Mouse (Mus musculus): ENCODE results near the gene Atf3.
A peak's percentile ranks its signal among the peaks of the same experiment; 100 is the strongest.

Gene Atf3

DNA sequence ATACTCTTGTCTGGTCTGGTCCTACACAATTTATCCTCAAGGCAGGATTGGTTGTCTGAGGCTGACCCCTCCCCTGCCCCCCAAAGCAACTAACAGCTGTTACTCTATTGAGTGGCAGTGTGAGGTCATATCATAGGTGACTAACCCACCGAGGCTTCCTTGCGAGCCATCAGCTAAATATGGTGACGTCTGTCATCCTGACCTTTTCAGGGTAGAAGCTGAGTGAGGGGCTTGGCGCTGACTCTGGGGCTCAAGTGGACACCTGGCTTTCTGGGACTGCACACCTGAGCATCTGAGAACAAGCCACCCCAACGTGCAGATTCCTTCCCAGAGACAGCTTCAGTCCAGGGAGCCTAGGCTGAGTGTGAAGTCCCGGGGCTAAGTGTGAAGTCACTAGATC is at the start of gene Atf3:
Gene Atf3, minus strand, starts transcription at position 101 of the 400 bp plus-strand sequence.
- no peak for DNase-seq

DNA sequence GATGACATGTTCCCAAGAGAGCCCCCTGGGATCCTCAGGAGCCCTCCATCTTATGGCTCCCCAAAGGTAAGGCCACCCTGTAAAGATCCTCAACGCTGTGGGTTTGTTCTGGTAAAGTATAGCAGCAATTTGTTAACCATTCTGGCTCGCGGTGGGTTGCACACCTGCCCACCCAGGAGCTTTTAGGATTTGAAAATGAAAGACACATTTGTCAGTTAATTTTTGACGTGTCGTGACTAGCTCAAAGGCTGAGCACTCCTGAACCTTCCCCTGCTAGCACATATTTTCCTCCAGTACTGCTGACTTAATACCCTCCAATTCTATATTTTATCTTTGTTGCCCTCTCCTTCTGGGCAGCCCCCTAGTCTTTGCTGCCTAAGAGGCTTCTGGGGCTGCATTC is 49.3 kb upstream of the Atf3 start:
- no peak for DNase-seq

DNA sequence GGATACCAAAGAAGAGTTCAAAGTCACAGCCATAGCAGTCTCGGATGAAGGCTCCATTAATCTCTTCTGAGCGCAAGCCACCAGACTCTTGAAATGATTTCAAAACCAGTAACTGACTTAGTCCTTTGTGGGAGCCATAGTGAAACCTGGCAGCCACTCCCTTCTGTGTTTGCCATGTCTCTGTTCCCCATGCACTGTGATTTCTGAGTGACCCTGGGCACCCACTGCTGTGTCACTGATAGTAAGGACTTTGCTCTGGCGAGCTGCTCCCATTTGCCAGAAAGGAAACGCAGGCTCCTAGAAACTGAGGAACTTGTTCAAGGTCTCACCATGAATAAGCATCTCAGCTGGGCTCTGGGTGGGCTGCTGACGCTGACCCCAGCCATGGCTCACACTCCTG is 45.6 kb upstream of the Atf3 start:
- DNase-seq, result no peak

DNA sequence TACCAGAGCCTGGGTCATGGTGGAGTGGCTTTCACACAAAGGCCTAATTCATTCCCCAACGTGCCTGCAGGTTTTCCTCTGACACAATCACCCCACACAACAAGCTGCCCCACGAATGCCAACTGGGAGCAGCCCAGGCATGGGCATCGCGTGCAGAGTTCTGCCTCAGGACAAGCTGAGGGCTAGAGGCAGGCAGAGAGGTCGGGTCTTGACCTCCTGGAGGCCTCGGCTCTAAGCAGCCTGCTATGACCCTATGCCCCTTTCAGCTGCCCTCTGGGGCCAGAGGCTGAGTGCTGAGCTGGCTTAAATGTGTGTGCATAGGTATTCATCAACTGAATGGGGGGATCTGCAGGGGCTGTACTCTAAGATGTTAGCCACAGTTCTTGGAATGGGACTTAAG is 44.0 kb upstream of the Atf3 start:
- DNase-seq, result no peak

DNA sequence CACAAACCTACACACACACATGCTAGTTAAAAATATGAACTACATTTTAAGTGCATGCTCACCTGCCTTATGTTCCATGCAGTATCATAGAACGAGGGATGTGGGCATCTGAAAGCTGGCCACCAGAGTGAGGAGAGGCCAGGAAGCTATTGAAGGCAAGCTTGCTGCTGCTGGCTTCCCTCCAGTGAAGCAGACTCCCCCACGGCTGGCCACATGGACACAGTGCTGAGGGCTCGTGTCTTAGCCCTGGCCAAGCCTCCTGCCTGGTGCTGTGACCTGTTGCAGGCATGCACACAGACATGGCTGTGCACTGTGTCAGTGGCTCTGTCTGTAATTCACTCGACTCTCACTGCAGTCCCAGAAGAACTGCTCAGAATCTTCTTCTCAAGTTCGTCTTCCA is 41.8 kb upstream of the Atf3 start:
- no peak for DNase-seq

DNA sequence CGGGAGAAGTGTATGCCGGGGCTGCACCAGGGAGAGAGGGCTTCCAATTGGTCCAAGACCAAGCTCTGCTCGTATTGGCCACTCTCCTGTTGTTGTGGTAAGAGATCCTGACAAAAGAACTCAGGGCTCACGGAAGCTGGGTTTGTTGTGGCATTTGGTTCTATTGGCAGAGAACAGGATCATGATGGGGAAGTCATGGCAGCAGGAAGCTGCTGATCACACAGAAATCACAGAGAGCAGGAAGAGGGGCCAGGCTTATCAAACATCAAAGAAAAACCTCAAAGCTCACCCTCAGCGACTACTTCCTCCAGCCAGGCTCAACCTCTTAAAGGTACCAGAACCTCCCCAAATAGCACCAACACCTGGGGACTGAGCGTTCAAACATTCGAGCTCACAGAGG is 41.3 kb upstream of the Atf3 start:
- DNase-seq, result no peak

DNA sequence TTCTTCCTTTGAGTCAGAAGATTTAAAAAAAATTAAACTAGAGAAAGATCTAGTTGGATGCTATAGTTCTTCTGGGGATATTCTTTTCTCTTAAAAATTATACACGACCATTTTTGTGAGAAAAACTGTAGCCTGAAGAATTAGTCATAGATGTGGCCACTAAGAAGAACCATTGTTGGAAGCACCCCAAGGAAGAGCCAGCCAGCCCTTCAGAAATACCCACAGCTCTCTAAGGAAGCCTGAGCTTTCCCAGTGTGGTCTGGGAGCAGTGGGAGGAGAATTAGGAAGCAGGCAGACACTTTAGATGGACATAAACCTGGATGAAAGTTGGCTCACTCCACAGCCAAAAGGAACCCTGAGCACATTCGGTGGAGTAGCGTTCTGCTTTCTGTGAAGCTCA is 40.7 kb upstream of the Atf3 start:
- no peak for DNase-seq

DNA sequence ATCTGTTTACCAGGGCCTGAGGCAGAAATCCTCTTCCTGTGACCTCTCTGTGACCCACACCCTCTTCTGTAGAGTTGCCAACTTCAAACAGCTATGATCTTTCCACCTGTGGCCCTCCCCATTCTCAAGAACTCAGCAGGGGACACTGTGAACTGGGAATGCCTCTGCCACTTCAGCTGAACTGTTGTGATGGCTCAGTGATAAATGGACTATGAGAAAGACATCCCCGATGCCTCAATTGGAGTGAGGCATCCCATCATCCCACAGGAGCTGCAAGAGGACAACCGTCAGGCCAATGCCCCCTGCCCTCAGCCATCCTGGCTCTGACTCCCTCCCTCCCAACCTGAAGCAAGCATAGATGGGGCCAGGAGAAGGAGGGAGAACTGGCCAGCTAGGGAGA is 40.1 kb upstream of the Atf3 start:
- DNase-seq, result no peak

DNA sequence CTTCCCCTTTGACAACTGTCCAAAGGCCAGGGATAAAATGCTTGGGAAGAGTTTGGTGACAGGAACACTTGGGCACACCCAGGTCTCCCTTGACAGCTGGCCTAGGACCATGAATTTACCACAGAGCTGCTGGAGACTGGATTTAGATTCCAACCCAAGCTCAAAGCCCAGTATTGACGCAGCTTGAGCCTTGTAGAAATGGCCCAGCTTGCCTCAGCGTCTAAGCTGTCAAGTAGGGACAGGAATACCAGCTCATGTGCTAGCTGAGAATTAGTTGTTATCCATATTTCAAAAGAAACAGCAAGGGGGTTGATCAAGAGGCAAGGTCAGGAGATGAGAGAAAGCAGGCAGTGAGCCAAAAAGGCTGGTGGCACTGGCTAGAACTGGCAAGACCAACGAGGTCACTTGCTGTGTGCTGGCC is 39.5 kb upstream of the Atf3 start:
- no peak for DNase-seq

DNA sequence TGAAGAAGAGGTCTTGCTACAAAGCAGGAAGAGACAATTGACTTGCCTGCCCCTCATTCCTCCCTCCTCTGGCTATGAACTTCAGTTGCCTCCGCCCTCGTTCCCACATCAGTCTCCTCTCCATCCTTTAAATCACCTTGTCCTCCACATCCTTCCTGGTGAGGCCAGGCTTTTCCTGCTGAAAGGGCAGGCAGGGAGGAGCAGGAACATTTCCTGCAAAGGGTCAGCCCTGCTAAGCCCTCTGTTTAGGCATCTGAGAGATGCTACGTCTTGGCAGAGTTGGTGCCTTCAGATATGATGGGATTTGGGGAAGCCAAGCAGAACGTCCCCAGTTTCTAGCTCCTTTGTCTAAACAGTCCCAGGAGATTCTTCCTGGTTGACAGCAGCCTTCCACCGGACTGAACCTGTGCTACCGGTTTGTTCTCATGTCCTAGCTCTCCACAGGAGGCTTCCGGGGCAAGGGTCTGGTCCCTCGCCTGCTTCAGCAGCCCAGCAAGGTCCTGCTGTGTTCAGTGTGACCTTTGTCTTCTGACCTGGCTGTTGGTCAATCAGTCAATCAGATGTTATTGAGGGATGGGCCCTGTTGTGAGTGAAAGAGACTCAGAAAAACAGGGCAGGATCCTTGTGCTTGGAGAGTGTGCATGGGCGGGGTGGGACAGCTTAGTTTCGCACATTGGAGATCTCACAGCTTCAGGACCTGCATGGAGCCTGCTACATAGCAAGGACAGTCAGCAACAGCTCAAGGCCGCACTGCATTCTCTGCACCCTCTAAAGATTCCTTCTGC is 38.9 kb upstream of the Atf3 start:
- DNase-seq, result no peak

DNA sequence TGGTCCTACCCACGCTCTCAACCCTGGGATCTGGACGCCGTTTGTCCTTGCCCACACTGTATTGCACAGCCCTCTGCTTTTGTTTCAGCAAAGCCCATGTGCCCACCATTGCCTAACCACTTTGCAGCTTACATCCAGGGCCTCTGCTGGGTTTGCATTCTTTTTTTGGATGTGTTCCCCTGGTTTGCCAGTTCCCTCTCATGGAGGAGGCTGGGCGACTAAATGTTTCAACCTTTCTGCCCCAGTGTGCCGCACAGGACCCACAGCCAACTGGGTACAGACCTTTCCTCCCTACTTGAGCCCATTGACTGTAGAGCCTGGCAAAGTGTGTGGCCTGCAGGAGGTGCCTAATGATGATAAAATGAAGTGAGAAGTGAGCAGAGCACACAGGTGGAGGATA is 38.3 kb upstream of the Atf3 start:
- DNase-seq, result no peak

DNA sequence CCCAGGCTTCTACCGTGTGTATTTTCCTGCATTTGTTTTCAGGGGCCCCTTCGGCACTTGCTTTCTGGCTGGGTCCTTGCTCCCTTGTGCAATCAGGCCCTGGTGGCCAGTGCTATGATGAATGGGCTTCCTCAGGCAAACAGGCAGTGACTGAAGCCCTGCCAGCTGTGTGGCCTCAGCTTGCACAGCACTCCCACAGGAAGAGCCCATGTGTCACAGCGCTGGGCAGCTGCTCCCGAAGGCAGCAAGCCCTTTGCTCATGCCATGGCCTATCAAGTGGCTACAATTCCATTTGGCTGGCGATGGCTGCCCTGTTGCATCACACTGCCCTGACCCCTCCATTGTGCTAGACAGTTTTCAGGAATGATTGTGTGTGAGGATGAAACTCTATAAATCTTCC is 36.6 kb upstream of the Atf3 start:
- no peak for DNase-seq

DNA sequence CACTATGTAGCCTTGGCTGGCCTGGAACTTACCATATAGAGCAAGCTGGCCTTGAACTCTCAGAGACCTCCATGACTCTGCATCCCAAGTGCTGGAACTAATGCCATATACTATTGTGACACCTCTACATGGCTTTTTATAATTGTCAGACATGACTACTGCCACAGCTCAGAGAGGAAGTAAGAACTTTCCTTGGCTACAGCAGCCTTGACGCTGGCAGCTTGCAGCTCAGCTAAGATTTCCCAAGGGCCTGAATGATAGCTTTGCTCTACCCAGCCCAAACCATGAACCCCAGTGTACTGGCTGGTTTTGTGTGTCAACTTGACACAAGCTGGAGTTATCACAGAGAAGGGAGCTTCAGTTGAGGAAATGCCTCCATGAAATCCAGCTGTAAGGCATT is 35.8 kb upstream of the Atf3 start:
- DNase-seq, result no peak

DNA sequence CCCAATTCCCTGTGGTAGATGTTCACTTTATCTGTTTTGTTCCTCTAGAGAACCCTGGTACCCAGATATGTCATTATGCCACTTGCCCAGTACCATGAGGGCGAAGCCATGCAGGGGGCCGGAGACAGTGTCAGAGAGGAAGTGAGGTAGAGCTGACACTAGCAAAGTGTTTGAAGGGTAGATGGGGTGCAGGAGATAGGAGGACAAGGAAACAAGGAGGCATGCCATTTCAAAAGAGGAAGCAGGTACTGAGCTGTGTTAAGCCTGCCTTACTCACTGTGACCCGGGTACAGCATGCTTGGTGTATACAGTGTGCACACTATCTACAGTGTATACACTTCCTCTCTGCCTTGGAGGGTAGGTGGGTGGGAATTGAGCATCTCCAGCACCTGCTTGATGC is 32.1 kb upstream of the Atf3 start:
- no peak for DNase-seq

DNA sequence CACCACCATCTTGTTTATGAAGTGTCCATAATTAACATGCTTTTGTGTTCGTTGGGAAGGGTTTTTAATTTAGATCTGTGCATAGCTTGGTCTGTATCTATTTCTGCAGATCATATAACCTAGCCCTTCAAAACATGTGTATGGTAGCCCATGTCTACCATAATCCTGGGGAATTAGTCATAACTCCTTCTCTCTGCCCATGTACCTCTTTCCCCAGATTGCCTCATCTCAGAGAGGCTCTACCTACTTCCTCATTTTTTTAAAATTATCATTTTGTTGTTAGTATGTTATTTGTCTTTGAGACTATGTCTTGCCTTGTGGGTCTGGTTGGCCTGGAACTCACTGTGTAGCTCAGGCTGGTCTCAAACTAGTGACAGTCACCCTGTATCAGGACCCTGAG is 30.6 kb upstream of the Atf3 start:
- no peak for DNase-seq

DNA sequence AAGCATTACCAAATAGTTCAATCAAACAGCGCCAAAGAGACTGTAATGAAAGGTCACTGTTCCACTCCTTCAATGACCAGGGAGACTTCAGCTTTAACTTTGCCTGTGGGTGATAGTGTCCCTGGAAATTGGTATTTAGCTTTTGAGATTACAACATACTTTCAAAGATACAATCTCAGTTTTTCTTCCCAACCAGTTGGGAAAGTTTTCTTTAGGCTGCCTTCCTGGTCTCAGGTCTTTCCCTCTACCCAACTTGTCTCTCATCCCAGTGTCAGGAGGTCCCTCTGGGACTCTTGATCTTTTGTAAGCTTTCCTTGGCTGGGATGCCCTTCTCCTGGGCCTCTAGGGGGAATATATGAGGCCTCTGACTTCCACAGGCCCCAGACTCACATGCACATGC is 29.7 kb upstream of the Atf3 start:
- no peak for DNase-seq

DNA sequence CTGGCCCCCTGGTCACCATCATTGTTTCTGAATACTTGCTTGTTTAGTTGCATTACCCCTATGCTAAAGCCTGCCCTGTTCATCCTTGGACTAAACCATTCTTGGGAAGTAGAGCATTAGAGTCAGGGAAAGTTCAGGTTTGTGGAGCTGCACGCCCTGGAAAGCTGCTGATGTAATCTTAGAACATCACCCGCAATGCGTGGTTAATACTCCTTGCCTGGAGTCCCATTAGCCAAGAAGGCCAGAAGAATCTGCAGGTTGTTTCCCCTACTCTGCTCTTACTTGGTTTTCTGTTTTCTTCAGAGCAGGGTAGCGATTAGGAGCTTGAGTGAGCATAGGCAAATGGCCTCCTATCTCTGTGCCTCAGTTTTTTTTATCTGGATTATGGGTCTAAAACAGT is 26.0 kb upstream of the Atf3 start:
- DNase-seq, result no peak

DNA sequence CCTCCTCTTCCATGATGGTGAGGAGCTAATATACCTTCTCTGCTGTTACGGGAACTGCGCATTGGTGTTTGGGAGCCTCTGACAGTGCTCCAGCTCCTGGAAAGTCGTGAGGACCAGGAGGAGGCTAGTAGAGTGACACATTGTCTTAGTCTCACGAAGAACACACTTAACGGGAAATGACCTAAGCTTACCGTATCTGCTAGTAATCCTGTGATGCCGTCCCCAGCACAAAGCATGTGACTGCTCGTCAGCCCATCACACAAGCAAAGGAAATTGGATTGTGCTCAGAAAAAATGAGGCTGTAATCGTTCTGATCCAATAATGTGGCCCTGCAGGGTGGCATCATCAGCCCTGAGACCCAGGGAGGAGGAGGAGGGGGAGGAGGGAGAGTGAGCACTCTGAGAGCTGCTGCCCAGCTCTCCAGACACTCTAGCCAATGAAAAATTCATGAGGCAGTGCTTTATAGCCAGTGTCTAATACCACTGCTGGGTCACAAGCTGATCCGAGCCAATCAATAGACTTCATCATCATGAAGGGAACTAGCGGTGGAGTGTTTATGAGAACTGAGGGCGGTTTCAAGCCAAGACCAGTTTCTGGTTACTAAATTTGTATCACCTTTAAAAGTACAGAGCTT is 24.3 kb upstream of the Atf3 start:
- DNase-seq, result no peak

DNA sequence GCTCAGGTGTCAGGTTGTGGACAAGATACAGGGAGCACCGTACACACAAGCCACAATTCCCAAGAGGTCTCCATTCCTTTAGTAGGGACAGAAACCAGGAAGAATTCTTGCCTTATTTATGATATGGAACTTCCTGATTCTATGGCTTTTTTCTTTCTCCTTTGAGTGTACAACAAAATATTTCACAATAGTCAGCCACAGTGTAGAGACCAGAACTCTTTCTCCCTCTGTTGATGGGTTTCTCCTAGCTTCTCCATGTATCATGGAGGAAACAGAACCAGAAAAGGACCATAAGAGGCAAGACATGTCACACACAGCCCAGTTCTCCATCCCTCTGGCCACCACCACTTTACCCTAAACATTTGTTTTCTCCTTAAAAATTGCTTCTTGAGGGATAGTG is 23.7 kb upstream of the Atf3 start:
- DNase-seq, result no peak

DNA sequence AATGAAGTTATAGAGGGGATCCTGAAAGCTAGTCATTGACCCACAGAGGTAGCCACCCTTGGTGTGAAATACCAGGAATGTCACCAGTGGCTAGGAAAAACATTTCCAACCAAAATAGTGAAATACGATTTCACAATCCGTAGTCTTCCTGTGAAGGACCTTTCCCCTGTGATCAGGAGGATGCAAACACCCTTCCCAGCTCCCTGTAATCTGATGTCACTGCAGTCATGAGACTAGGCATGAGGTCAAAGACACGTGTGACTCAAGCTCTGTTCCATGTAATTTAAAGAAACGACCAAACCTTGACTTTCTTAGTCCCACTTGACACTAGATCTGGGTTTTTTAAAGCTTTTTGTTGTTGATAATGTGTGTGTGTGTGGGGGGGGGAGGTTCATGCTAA is 21.8 kb upstream of the Atf3 start:
- DNase-seq, result no peak

DNA sequence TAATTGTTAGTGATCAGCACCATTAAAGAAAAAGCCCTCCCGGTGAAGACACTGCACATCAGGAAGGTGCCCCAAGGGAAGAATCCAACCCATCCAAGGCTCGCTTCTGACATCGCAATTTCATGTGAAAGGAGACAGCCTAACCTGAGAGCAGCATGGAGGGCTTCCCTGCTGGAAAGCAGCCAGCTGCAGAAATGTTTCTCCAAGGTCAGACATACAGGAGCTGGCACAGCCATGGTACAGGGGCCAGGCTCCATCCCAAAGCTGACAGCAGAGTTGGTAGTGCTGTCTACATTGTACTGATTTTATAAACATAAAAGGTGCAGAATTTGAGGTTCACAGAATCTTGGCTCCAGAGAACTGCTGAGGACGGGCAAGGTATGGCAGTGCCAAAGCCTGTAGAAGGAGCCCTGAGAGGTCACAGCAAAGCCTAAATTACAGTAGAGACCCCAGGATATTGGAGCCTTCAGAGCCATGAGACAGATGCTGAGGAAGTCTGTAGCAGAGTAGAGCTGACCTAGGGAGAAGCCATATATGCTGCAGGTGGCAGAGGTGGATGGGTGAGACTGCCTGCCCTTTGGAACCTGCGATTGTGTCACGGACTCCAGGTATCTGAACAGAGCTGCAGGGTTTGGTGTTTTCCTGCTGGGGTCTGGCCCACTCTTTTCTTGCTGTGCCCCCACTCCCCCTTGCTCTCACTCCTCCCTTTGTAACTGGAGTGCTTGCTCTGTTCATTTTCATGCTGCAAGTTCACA is 18.1 kb upstream of the Atf3 start:
- DNase-seq, result no peak

DNA sequence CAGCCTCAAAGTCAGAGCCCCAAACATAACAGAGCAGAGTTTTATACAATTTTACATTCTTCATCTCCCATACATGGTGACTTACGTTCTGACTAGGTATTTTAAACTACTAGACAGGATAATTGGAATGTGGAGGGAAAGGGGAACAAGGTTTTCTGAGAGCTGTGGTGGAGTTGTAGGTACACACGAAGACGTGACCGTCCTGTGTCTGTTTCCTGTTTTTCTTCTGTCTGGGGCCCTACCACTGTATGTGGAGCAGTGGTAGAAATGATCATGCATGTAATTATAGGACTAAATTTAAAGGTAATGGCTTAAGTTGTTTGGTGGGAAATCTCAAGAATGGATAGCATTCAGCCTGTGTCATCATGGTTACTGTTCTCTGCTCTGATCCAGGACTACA is 17.0 kb upstream of the Atf3 start:
- no peak for DNase-seq

DNA sequence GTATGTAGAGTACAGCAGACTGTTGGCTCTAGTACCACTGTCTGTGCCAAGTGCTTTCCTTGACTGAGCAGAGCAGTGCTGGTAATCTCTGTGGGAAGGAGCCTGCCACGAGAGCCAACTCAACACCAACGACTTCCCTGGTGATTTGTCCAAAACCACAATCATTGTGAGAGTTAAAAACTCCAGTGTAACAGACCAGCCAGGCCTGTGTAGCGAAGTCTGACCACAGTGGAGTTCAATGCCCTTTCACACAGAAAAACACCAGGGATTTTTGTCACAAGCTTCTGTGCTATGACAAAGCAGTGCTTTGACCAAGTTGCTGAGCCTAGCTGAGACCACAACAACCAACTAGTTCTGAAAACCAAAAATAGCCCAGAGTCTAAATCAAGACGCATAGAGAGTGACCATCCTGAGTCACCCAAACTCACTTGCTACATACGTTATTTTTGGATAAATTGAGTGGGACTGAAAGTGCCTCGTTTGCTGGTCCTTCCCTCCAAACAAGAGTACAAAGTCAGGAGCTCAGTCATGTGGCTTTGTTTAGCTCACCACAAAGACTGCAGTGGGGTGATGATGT is 12.6 kb upstream of the Atf3 start:
- DNase-seq, result peak; percentile 28

DNA sequence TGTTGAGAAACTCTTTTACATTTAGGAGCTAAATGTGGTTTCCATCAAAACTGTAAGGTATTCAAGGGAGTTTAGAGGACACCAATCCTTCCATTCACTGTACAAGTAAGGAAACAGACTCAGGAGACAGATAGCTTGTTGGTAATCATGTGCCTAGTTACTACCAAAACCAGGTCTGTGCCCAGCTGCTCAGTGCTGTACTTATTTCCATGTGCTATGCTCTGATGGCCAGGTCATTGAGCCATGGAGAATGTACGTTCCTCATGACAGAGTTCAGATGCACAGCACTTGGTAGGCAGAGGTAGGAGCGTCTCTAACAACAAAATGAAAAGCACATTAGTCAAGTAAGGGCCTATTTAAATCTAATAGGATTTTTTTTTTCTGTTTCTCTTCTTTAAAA is 8.7 kb upstream of the Atf3 start:
- DNase-seq, result no peak

Data from right cerebral cortex, adult 18-20 months (tissue).